In genomic region chr11:117968716-117969099, GRCm38 (mm10) we compare ENCODE assay signal across 7 mouse cellular contexts. TPM values are rescaled to one million over a fixed set of nuclear protein-coding genes. Genes with fewer than 3 reads are reported as not detected.
DNase-seq lines count a peak whose midpoint lies in the region; ATAC-seq and TF ChIP-seq lines count a peak whose summit lies in the region.

No protein-coding gene starts in this region.

- TF ChIP-seq POLR2A in lung, adult 2 months (IDR thresholded peaks at IDR 0.05; ENCODE audit: borderline replicate concordance, extremely low read depth, low read depth, low read length): no peak; the same call in 1 of the 2 replicates

- H3K36me3 ChIP-seq in embryonic facial prominence, embryonic 13.5 days: peaks cover 11% of the 10 kb centered on the region; the same call in 1 of the 2 replicates
- no peaks in the 10 kb centered on the region for H3K36me3 ChIP-seq in hindbrain, postnatal 0 days (ENCODE audit: insufficient read depth, low read length)
- H3K36me3 ChIP-seq in midbrain, postnatal 0 days (ENCODE audit: insufficient read depth, low read length): no peaks in the 10 kb centered on the region

- TF ChIP-seq CTCF in lung, adult 2 months (IDR thresholded peaks at IDR 0.05; ENCODE audit: insufficient read depth, low read length): no peak
- peak; percentile 45 for TF ChIP-seq CTCF in hindbrain, postnatal 0 days (IDR thresholded peaks at IDR 0.05; ENCODE audit: low read depth)
- peak; percentile 47 for TF ChIP-seq CTCF in midbrain, postnatal 0 days (IDR thresholded peaks at IDR 0.05)

- H3K27me3 ChIP-seq in embryonic facial prominence, embryonic 13.5 days: peaks cover 15% of the 10 kb centered on the region
- H3K27me3 ChIP-seq in hindbrain, postnatal 0 days (ENCODE audit: insufficient read depth, low read length): no peaks in the 10 kb centered on the region
- H3K27me3 ChIP-seq in midbrain, postnatal 0 days (ENCODE audit: insufficient read depth, low read length): peaks cover 7% of the 10 kb centered on the region

- peak overlapping the region; percentile 90 for H3K9ac ChIP-seq in embryonic facial prominence, embryonic 13.5 days
- peak overlapping the region; percentile 62 for H3K9ac ChIP-seq in hindbrain, postnatal 0 days (replicated peaks; ENCODE audit: low read length)
- peak overlapping the region; percentile 52 for H3K9ac ChIP-seq in midbrain, postnatal 0 days (replicated peaks; ENCODE audit: low read length, poor library complexity, severe bottlenecking)

- DNase-seq in lung, adult 2 months: no peak
- no peak for DNase-seq in lung, postnatal 14 days
- no peak for DNase-seq in hindbrain, postnatal 0 days (ENCODE audit: low spot score)
- DNase-seq in midbrain, postnatal 0 days (ENCODE audit: low spot score): no peak
- DNase-seq in right cerebral cortex, postnatal 10 days (ENCODE audit: low spot score in 2 of 2): no peak
- no peak for DNase-seq in left cerebral cortex, postnatal 14 days (ENCODE audit: low spot score in 2 of 2)

- no peaks in the 10 kb centered on the region for H3K9me3 ChIP-seq in embryonic facial prominence, embryonic 13.5 days
- H3K9me3 ChIP-seq in hindbrain, postnatal 0 days (ENCODE audit: low read length): no peaks in the 10 kb centered on the region
- H3K9me3 ChIP-seq in midbrain, postnatal 0 days (ENCODE audit: low read length): no peaks in the 10 kb centered on the region

- peak overlapping the region; percentile 92 for H3K4me3 ChIP-seq in lung, adult 2 months (replicated peaks; ENCODE audit: extremely low read depth, low read depth, low read length)
- H3K4me3 ChIP-seq in embryonic facial prominence, embryonic 13.5 days: peak overlapping the region; percentile 74
- peak overlapping the region; percentile 53 for H3K4me3 ChIP-seq in hindbrain, postnatal 0 days (ENCODE audit: low read length)
- H3K4me3 ChIP-seq in midbrain, postnatal 0 days (ENCODE audit: low read depth, low read length): peak overlapping the region; percentile 51

- peak overlapping the region; percentile 97 for H3K4me2 ChIP-seq in embryonic facial prominence, embryonic 13.5 days
- H3K4me2 ChIP-seq in hindbrain, postnatal 0 days (ENCODE audit: low read depth, low read length): peak overlapping the region; percentile 91
- peak overlapping the region; percentile 90 for H3K4me2 ChIP-seq in midbrain, postnatal 0 days (ENCODE audit: low read depth, low read length, poor library complexity, severe bottlenecking)

- H3K4me1 ChIP-seq in lung, adult 2 months (ENCODE audit: control insufficient read depth, insufficient read depth, low read length): peaks cover 26% of the 10 kb centered on the region
- H3K4me1 ChIP-seq in embryonic facial prominence, embryonic 13.5 days: peaks cover 52% of the 10 kb centered on the region
- peaks cover 26% of the 10 kb centered on the region for H3K4me1 ChIP-seq in hindbrain, postnatal 0 days (ENCODE audit: insufficient read depth, low read length)
- H3K4me1 ChIP-seq in midbrain, postnatal 0 days (ENCODE audit: insufficient read depth, low read length): peaks cover 2% of the 10 kb centered on the region; the same call in 1 of the 2 replicates

- under 1% methylated on average over 34 of the region's 34 CpGs for WGBS in lung, adult 2 months
- under 1% methylated on average over 34 of the region's 34 CpGs for WGBS in embryonic facial prominence, embryonic 13.5 days
- 0% methylated on average over 31 of the region's 34 CpGs for WGBS in hindbrain, postnatal 0 days
- under 1% methylated on average over 33 of the region's 34 CpGs for WGBS in midbrain, postnatal 0 days

- H3K27ac ChIP-seq in embryonic facial prominence, embryonic 13.5 days: peak overlapping the region; percentile 97
- H3K27ac ChIP-seq in hindbrain, postnatal 0 days: peak overlapping the region; percentile 85
- H3K27ac ChIP-seq in midbrain, postnatal 0 days (ENCODE audit: low read depth, low read length): peak overlapping the region; percentile 39

- peak; percentile 29 for ATAC-seq in embryonic facial prominence, embryonic 13.5 days (ENCODE audit: insufficient number of reproducible peaks, insufficient read depth, low FRiP score, low TSS enrichment, low read depth)
- ATAC-seq in hindbrain, postnatal 0 days: peak; percentile 25
- peak; percentile 48 for ATAC-seq in midbrain, postnatal 0 days (ENCODE audit: low FRiP score)

- intact Hi-C loops in left cerebral cortex, postnatal 14 days (cut with DNase I): loop anchor here (2.0 to 5.0 kb wide), 2 partner anchors 36 to 91 kb away; no protein-coding TSS in a partner anchor

RNA-seq across cellular contexts. Expression of gene Socs3, which starts 1.1 kb away (rescaled TPM):
- polyA plus RNA-seq in lung, adult 2 months (2012; rRNA removed): 32.1 and 40.6 TPM in 2 replicates
- polyA plus RNA-seq in embryonic facial prominence, embryonic 13.5 days (2015; fragmentation: Nextera tagmentation; extraction: Ambion mirVana): 12.7 and 15.0 TPM in 2 replicates
- total RNA-seq in hindbrain, postnatal 0 days (2014; rRNA removed): 12.3 and 12.4 TPM in 2 replicates
- polyA plus RNA-seq in hindbrain, postnatal 0 days (2015; fragmentation: Nextera tagmentation; extraction: Ambion mirVana): 6.0 and 7.0 TPM in 2 replicates
- total RNA-seq in midbrain, postnatal 0 days (2014; rRNA removed): 7.3 and 8.5 TPM in 2 replicates
- 4.4 and 4.9 TPM in 2 replicates for polyA plus RNA-seq in midbrain, postnatal 0 days (2015; fragmentation: Nextera tagmentation; extraction: Ambion mirVana)
- 1 to 10 TPM; 3.7 to 3.8 TPM for total RNA-seq in left cerebral cortex, postnatal 14 days (2021)

RNA-seq across cellular contexts. Expression of gene Pgs1, which starts 17.4 kb away (rescaled TPM):
- 83.2 and 104 TPM in 2 replicates for polyA plus RNA-seq in lung, adult 2 months (2012; rRNA removed)
- 37.4 and 39.5 TPM in 2 replicates for polyA plus RNA-seq in embryonic facial prominence, embryonic 13.5 days (2015; fragmentation: Nextera tagmentation; extraction: Ambion mirVana)
- 72.7 and 85.0 TPM in 2 replicates for total RNA-seq in hindbrain, postnatal 0 days (2014; rRNA removed)
- polyA plus RNA-seq in hindbrain, postnatal 0 days (2015; fragmentation: Nextera tagmentation; extraction: Ambion mirVana): 57.2 and 58.3 TPM in 2 replicates
- 62.0 and 72.2 TPM in 2 replicates for total RNA-seq in midbrain, postnatal 0 days (2014; rRNA removed)
- polyA plus RNA-seq in midbrain, postnatal 0 days (2015; fragmentation: Nextera tagmentation; extraction: Ambion mirVana): 55.0 and 61.8 TPM in 2 replicates
- 10 to 100 TPM; 74.4 to 76.2 TPM for total RNA-seq in left cerebral cortex, postnatal 14 days (2021)

Comparison
In these comparisons a context has a peak if more than half of its experiments do, and no peak if none do; other contexts are left out.
1. H3K27ac ChIP-seq: peak in every context shown above with its lines; median percentile 97 in embryonic facial prominence, embryonic 13.5 days; 85 in hindbrain, postnatal 0 days; 39 in midbrain, postnatal 0 days.